Mouse (Mus musculus): ENCODE results near the gene Pcsk4. TPM values are rescaled to one million over a fixed set of nuclear protein-coding genes. Genes with fewer than 3 reads are reported as not detected.

The Pcsk4 gene
- total and polyA plus RNA-seq, 2 experiments from 2014 or later = 3.8 to 11.8 TPM

DNA sequence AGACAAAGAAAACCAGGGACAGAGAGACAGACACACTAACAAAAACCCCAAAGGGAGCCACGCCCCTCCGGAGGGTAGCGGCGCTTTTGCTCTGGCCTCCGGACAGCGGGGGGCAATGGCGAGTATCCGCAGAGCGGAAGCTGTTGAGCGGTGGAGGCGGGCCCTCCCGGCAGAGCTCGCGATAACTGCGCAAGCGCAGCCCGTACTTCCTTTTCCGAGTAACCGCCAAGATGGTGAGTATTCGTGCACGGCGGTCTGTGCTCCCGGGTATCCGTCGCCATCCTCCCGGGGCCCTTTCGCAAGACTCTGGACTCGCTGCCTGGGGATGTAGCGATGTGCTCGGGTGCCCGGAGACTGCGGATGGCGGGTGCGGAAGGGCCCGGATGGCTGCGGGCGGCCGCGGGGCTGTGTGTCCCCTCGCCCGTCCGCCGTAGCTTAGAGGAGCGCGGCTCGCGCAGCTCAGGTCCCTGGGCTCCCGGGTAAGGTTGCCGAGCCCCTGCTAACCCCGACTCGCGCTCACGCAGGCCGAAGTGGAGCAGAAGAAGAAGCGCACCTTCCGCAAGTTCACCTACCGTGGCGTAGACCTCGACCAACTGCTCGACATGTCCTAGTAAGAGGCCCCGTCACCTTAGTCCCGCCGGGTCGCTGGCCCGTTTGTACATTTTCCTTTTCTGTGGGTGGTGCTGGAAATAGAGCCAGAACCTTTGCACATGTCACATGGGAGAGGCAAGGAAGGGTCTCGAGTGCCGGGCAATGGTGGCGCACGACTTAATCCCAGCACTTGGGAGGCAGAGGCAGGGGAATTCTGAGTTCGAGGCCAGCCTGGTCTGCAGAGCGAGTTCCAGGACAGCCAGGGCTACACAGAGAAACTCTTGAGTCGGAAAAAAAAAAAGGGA, 36.8 kb downstream of the Pcsk4 start, which contains the start of gene Rps15:
Gene Rps15, plus strand, starts transcription at position 203 of the 896 bp plus-strand sequence.
- Histone ChIP-seq H3K9me3 (ENCODE audit: low read length) (no peaks in the 10 kb centered on the region), H3K27me3 (ENCODE audit: insufficient read depth, low read length) (no peaks in the 10 kb centered on the region), H3K27ac (peak within 1 kb of the TSS; percentile 96), H3K9ac (replicated peaks; ENCODE audit: low read length) (peak within 1 kb of the TSS; percentile 94), H3K4me3 (ENCODE audit: low read length) (peak within 1 kb of the TSS; percentile 67), H3K4me2 (ENCODE audit: low read depth, low read length) (peak within 1 kb of the TSS; percentile 95), H3K4me1 (ENCODE audit: insufficient read depth, low read length) (peaks cover 20% of the 10 kb centered on the region), H3K36me3 (ENCODE audit: insufficient read depth, low read length) (peaks cover 15% of the 10 kb centered on the region; the same call in 1 of the 2 replicates)
- under 1% methylated on average over 68 of the region's 72 CpGs for WGBS
- peak; percentile 99 for DNase-seq (ENCODE audit: low spot score)
- TF ChIP-seq CTCF (IDR thresholded peaks at IDR 0.05; ENCODE audit: low read depth) = peak; percentile 68
- ATAC-seq = peak; percentile 83

DNA sequence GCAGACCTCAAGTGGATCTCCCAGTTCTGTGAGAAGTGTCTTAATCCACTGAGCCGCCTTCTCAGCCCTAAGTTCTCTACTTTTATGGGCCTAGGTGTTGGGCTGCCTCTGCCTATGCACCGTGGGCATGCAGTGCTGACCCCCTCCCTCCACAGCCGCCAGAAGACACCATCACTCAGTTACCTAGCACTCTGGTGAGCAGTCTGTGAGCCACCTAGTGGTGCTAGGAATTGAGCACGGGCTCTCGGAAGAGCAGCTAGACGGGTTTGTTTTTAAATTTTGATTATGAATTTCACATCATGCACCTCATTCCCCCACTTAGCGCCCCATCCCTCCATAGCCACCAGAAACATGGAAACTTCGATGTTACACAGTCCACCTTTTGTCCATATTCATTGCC, 40.6 kb downstream of the Pcsk4 start:
- peaks cover 21% of the 10 kb centered on the region for H3K36me3 ChIP-seq (ENCODE audit: insufficient read depth, low read length)
- 0 out of 2 replicates have a peak, but pooled peaks cover 3% of the 10 kb centered on the region for H3K4me1 ChIP-seq (ENCODE audit: insufficient read depth, low read length)
- WGBS = 59% methylated on average over 8 of the region's 8 CpGs
- no peak overlapping the region for H3K9ac ChIP-seq (replicated peaks; ENCODE audit: low read length)
- DNase-seq (ENCODE audit: low spot score) = no peak
- H3K4me3 ChIP-seq (ENCODE audit: low read length) = no peak overlapping the region
- no peak overlapping the region for H3K4me2 ChIP-seq (ENCODE audit: low read depth, low read length)
- TF ChIP-seq CTCF (IDR thresholded peaks at IDR 0.05; ENCODE audit: low read depth) = peak; percentile 47
- no peaks in the 10 kb centered on the region for H3K9me3 ChIP-seq (ENCODE audit: low read length)
- ATAC-seq = no peak
- H3K27me3 ChIP-seq (ENCODE audit: insufficient read depth, low read length) = no peaks in the 10 kb centered on the region
- no peak overlapping the region for H3K27ac ChIP-seq

DNA sequence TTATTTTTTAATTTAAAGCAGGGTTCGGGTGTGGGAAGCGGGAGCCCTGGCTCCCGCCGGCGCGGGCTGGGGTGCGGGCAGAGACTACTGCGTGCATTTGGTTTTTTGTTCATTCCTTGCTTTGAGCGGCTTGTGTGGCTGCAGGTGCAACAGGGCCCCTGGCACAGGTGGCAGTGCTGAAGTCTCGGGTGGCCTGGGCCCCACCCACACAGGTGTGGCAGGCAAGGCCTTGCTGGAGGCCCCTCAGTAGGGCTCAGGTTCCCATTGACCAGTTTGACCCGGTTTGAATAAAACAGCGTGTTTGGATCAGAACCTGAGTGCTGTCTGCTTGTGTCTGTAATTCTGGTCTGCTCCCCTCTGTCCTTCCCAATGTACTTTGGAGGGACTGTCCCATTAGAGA, 41.2 kb downstream of the Pcsk4 start:
- Histone ChIP-seq H3K9ac (replicated peaks; ENCODE audit: low read length) (no peak overlapping the region), H3K36me3 (ENCODE audit: insufficient read depth, low read length) (peaks cover 26% of the 10 kb centered on the region), H3K4me1 (ENCODE audit: insufficient read depth, low read length) (no peaks in the 10 kb centered on the region), H3K27me3 (ENCODE audit: insufficient read depth, low read length) (no peaks in the 10 kb centered on the region), H3K4me2 (ENCODE audit: low read depth, low read length) (no peak overlapping the region), H3K4me3 (ENCODE audit: low read length) (no peak overlapping the region), H3K27ac (no peak overlapping the region), H3K9me3 (ENCODE audit: low read length) (no peaks in the 10 kb centered on the region)
- DNase-seq (ENCODE audit: low spot score) (no peak), ATAC-seq (no peak)
- WGBS = 93% methylated on average over 12 of the region's 12 CpGs
- TF ChIP-seq CTCF (IDR thresholded peaks at IDR 0.05; ENCODE audit: low read depth) = no peak

DNA sequence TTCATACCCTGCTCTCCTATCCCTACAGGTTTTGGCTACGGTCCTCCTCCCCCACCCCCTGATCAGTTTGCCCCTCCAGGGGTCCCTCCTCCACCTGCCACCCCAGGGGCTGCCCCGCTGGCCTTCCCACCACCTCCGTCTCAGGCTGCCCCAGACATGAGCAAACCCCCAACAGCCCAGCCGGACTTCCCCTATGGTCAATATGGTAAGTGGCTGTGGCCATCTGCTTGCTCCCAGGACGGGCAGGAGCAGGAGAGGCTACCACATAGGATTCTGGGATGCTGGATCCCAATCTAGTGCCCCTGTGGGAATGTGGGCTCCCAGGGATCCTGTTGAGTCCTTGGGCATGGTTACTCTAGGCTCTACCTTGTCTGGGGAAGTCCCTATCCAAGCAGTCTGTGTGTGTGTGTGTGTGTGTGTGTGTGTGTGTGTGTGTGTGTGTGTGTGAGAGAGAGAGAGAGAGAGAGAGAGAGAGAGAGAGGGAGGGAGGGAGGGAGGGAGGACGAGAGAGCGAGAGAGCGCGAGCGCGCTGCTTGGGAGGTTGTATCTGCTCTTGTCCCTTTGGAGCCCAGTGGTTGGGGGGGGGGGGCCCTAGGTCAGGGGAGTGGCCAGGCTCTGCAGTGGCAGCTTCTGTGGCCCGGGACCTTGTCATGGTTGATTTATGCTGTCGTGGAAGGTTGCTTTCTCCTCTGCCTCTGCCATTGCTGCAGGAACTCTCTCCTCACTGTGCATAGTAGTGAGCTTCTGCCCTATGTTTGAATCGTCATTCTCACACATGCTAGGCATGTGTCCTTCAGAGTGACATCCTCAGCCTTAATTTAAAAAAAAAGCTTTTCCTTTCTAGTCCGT, 43.9 kb downstream of the Pcsk4 start:
- Histone ChIP-seq H3K9me3 (ENCODE audit: low read length) (no peaks in the 10 kb centered on the region), H3K27ac (no peak overlapping the region), H3K9ac (replicated peaks; ENCODE audit: low read length) (no peak overlapping the region), H3K36me3 (ENCODE audit: insufficient read depth, low read length) (peaks cover 42% of the 10 kb centered on the region), H3K4me2 (ENCODE audit: low read depth, low read length) (no peak overlapping the region), H3K27me3 (ENCODE audit: insufficient read depth, low read length) (no peaks in the 10 kb centered on the region), H3K4me1 (ENCODE audit: insufficient read depth, low read length) (no peaks in the 10 kb centered on the region), H3K4me3 (ENCODE audit: low read length) (no peak overlapping the region)
- no peak for TF ChIP-seq CTCF (IDR thresholded peaks at IDR 0.05; ENCODE audit: low read depth)
- DNase-seq (ENCODE audit: low spot score) (no peak), ATAC-seq (no peak)
- 79% methylated on average over 15 of the region's 15 CpGs for WGBS

DNA sequence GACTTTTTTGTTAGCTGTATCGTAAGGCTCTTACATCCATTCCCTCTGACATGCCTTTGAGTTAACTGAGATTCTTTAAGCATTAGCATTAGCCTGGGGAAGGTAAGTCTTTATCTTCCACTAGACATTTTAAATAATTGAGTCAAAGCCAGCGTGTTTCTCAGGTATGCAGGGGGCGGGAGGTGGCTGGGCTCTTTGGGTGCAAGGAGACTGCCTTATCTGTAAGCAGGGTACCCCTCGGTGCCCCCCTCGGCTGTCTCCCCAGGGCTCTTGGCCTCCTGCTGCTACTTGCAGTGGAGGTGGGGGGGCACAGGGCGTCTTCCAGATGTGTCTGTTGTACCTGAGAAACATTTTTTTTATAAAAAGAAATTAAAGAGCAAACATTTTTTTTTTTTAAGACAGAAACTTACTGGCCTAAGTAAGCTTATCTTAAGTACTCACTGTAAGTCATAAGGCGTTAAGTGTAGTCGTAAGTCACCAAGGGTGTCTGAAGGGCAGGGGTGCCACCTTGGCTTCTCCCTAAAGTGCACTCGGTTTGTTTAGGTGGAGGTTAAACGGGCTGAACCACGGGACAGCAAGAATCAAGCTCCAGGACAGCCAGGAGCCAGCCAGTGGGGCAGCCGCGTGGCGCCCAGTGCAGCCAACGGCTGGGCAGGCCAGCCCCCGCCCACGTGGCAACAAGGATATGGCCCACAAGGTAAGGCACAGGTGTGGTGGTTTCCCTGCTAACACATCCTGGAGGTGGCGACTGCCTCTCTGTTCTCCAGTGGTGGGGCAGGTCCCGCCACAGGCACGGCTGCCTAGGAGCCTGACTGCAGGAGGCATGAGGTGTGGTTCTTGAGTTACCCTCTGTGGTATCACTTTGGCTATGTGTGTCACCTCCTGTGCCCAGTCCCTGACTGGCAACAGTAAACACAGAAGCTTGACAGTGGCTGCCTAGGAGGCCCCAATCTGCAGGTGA, 46.5 kb downstream of the Pcsk4 start:
- 88% methylated on average over 20 of the region's 20 CpGs for WGBS
- H3K27me3 ChIP-seq (ENCODE audit: insufficient read depth, low read length) = no peaks in the 10 kb centered on the region
- H3K4me3 ChIP-seq (ENCODE audit: low read length) = no peak overlapping the region
- no peak overlapping the region for H3K9ac ChIP-seq (replicated peaks; ENCODE audit: low read length)
- TF ChIP-seq CTCF (IDR thresholded peaks at IDR 0.05; ENCODE audit: low read depth) = no peak
- DNase-seq (ENCODE audit: low spot score) (no peak), ATAC-seq (no peak)
- no peaks in the 10 kb centered on the region for H3K9me3 ChIP-seq (ENCODE audit: low read length)
- no peak overlapping the region for H3K27ac ChIP-seq
- H3K36me3 ChIP-seq (ENCODE audit: insufficient read depth, low read length) = peaks cover 53% of the 10 kb centered on the region
- H3K4me2 ChIP-seq (ENCODE audit: low read depth, low read length) = no peak overlapping the region
- no peaks in the 10 kb centered on the region for H3K4me1 ChIP-seq (ENCODE audit: insufficient read depth, low read length)

DNA sequence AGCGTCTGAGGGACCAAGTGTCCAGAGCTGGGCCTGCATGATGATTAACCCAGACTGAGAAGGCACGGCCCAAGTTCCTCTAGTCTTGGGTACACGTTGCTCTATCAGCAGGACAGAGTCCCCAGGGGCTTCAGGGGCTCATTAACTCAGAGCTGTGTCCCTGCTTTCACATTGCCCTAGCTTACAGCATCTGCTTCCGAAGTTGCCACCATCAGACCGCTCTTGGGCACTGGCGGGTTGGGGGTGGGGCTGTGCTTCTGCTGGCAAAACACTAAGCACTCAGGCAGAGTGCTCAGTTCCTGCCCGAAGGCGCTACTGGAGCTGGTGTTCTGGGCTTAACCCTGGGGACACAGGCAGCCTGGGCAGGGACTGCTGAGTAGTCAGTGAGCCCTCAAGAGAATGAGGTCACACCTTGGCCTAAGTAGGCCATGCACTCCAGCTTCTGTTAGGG, 47.4 kb downstream of the Pcsk4 start:
- H3K4me1 ChIP-seq (ENCODE audit: insufficient read depth, low read length) = no peaks in the 10 kb centered on the region
- peak overlapping the region; percentile 32; the same call in 1 of the 2 replicates for H3K27ac ChIP-seq
- H3K27me3 ChIP-seq (ENCODE audit: insufficient read depth, low read length) = no peaks in the 10 kb centered on the region
- WGBS = 55% methylated on average over 8 of the region's 8 CpGs
- ATAC-seq (0 out of 2 replicates have a peak, but pooled peaks have one; percentile 13), DNase-seq (ENCODE audit: low spot score) (peak; percentile 46)
- peaks cover 61% of the 10 kb centered on the region for H3K36me3 ChIP-seq (ENCODE audit: insufficient read depth, low read length)
- TF ChIP-seq CTCF (IDR thresholded peaks at IDR 0.05; ENCODE audit: low read depth) = no peak
- H3K4me2 ChIP-seq (ENCODE audit: low read depth, low read length) = no peak overlapping the region
- H3K4me3 ChIP-seq (ENCODE audit: low read length) = no peak overlapping the region
- no peaks in the 10 kb centered on the region for H3K9me3 ChIP-seq (ENCODE audit: low read length)
- H3K9ac ChIP-seq (replicated peaks; ENCODE audit: low read length) = no peak overlapping the region
